Mouse (Mus musculus): ENCODE measurements around the gene Defb26. TPM values are rescaled to one million over a fixed set of nuclear protein-coding genes. Genes with fewer than 3 reads are reported as not detected.

The Defb26 gene
- polyA plus RNA-seq, 1 experiment from 2014 or later = not detected

DNA sequence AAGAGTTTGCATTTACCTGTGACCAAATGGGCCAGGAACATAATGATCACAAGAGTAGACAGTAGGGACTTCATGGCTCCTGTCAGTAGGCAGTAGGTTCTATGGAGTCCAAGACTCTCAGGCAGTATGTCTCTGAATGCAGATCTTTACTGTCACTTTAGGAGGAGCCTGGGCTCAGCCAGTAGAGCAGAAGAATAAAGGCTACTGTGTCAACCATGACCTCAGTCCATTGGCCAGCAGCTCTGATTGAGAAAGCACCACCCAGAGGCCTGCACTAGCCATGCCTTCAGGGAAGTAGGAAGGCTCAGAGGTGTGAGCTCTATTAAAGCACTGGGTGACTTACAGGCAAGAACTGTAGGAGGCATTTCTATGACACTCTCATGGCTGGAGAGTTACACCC is 21.5 kb downstream of the Defb26 start, which contains the start of gene Defb22:
Gene Defb22, minus strand, starts transcription at position 101 of the 400 bp plus-strand sequence.
- H3K4me2 ChIP-seq (replicated peaks; ENCODE audit: low read depth, low read length) = no peak within 1 kb of the TSS
- no peaks in the 10 kb centered on the region for H3K36me3 ChIP-seq (ENCODE audit: control insufficient read depth, insufficient read depth, low read length)
- no peak within 1 kb of the TSS for H3K4me3 ChIP-seq (ENCODE audit: low read depth, low read length)
- H3K27ac ChIP-seq (ENCODE audit: low read length) = no peak within 1 kb of the TSS
- no peaks in the 10 kb centered on the region for H3K9me3 ChIP-seq (ENCODE audit: control insufficient read depth, low read depth, low read length)
- ATAC-seq (ENCODE audit: insufficient number of reproducible peaks, insufficient read depth, low FRiP score, low read depth) = no peak
- H3K9ac ChIP-seq (replicated peaks; ENCODE audit: low read depth, low read length) = no peak within 1 kb of the TSS
- no peaks in the 10 kb centered on the region for H3K4me1 ChIP-seq (ENCODE audit: control insufficient read depth, insufficient read depth, low read length)
- H3K27me3 ChIP-seq (ENCODE audit: control insufficient read depth, insufficient read depth, low read length) = no peaks in the 10 kb centered on the region

GRCm38 (mm10) chr2:152487024-152487423 is 24.5 kb downstream of the Defb26 start:
- Histone ChIP-seq H3K4me2 (replicated peaks; ENCODE audit: low read depth, low read length) (no peak overlapping the region), H3K9ac (replicated peaks; ENCODE audit: low read depth, low read length) (no peak overlapping the region), H3K36me3 (ENCODE audit: control insufficient read depth, insufficient read depth, low read length) (no peaks in the 10 kb centered on the region), H3K4me3 (ENCODE audit: low read depth, low read length) (no peak overlapping the region), H3K9me3 (ENCODE audit: control insufficient read depth, low read depth, low read length) (no peaks in the 10 kb centered on the region), H3K4me1 (ENCODE audit: control insufficient read depth, insufficient read depth, low read length) (no peaks in the 10 kb centered on the region), H3K27ac (ENCODE audit: low read length) (no peak overlapping the region), H3K27me3 (ENCODE audit: control insufficient read depth, insufficient read depth, low read length) (no peaks in the 10 kb centered on the region)
- ATAC-seq (ENCODE audit: insufficient number of reproducible peaks, insufficient read depth, low FRiP score, low read depth) = no peak
- WGBS = 67% methylated on average over 2 of the region's 2 CpGs

GRCm38 (mm10) chr2:152481726-152482125 is 29.8 kb downstream of the Defb26 start:
- H3K27ac ChIP-seq (ENCODE audit: low read length) = no peak overlapping the region
- 91% methylated on average over 7 of the region's 7 CpGs for WGBS
- H3K4me2 ChIP-seq (replicated peaks; ENCODE audit: low read depth, low read length) = no peak overlapping the region
- H3K4me1 ChIP-seq (ENCODE audit: control insufficient read depth, insufficient read depth, low read length) = no peaks in the 10 kb centered on the region
- H3K27me3 ChIP-seq (ENCODE audit: control insufficient read depth, insufficient read depth, low read length) = no peaks in the 10 kb centered on the region
- ATAC-seq (ENCODE audit: insufficient number of reproducible peaks, insufficient read depth, low FRiP score, low read depth) = no peak
- H3K9me3 ChIP-seq (ENCODE audit: control insufficient read depth, low read depth, low read length) = no peaks in the 10 kb centered on the region
- H3K4me3 ChIP-seq (ENCODE audit: low read depth, low read length) = no peak overlapping the region
- H3K9ac ChIP-seq (replicated peaks; ENCODE audit: low read depth, low read length) = no peak overlapping the region
- H3K36me3 ChIP-seq (ENCODE audit: control insufficient read depth, insufficient read depth, low read length) = no peaks in the 10 kb centered on the region

GRCm38 (mm10) chr2:152480881-152481280 is 30.6 kb downstream of the Defb26 start:
- Histone ChIP-seq H3K9ac (replicated peaks; ENCODE audit: low read depth, low read length) (no peak overlapping the region), H3K27me3 (ENCODE audit: control insufficient read depth, insufficient read depth, low read length) (no peaks in the 10 kb centered on the region), H3K27ac (ENCODE audit: low read length) (no peak overlapping the region), H3K9me3 (ENCODE audit: control insufficient read depth, low read depth, low read length) (no peaks in the 10 kb centered on the region), H3K4me3 (ENCODE audit: low read depth, low read length) (no peak overlapping the region), H3K36me3 (ENCODE audit: control insufficient read depth, insufficient read depth, low read length) (no peaks in the 10 kb centered on the region), H3K4me1 (ENCODE audit: control insufficient read depth, insufficient read depth, low read length) (no peaks in the 10 kb centered on the region), H3K4me2 (replicated peaks; ENCODE audit: low read depth, low read length) (no peak overlapping the region)
- 90% methylated on average over 3 of the region's 3 CpGs for WGBS
- ATAC-seq (ENCODE audit: insufficient number of reproducible peaks, insufficient read depth, low FRiP score, low read depth) = no peak

- H3K9me3 ChIP-seq (ENCODE audit: control insufficient read depth, low read depth, low read length) = no peaks in the 10 kb centered on the region
- H3K4me3 ChIP-seq (ENCODE audit: low read depth, low read length) = no peak within 1 kb of the TSS
- 66% methylated on average over 2 of the region's 2 CpGs for WGBS
- H3K4me1 ChIP-seq (ENCODE audit: control insufficient read depth, insufficient read depth, low read length) = no peaks in the 10 kb centered on the region
- no peak for ATAC-seq (ENCODE audit: insufficient number of reproducible peaks, insufficient read depth, low FRiP score, low read depth)
- H3K4me2 ChIP-seq (replicated peaks; ENCODE audit: low read depth, low read length) = no peak within 1 kb of the TSS
- H3K27ac ChIP-seq (ENCODE audit: low read length) = no peak within 1 kb of the TSS
- no peak within 1 kb of the TSS for H3K9ac ChIP-seq (replicated peaks; ENCODE audit: low read depth, low read length)
- no peaks in the 10 kb centered on the region for H3K36me3 ChIP-seq (ENCODE audit: control insufficient read depth, insufficient read depth, low read length)
- no peaks in the 10 kb centered on the region for H3K27me3 ChIP-seq (ENCODE audit: control insufficient read depth, insufficient read depth, low read length)
Measured at GRCm38 (mm10) chr2:152476763-152477162, 34.7 kb downstream of the Defb26 start, which contains the start of gene Defb20. TSS of gene Defb20 (plus strand) at chr2:152477063.

- Histone ChIP-seq H3K36me3 (ENCODE audit: control insufficient read depth, insufficient read depth, low read length) (no peaks in the 10 kb centered on the region), H3K9ac (replicated peaks; ENCODE audit: low read depth, low read length) (no peak overlapping the region), H3K4me3 (ENCODE audit: low read depth, low read length) (no peak overlapping the region), H3K4me1 (ENCODE audit: control insufficient read depth, insufficient read depth, low read length) (no peaks in the 10 kb centered on the region), H3K4me2 (replicated peaks; ENCODE audit: low read depth, low read length) (no peak overlapping the region), H3K27ac (ENCODE audit: low read length) (no peak overlapping the region), H3K27me3 (ENCODE audit: control insufficient read depth, insufficient read depth, low read length) (no peaks in the 10 kb centered on the region), H3K9me3 (ENCODE audit: control insufficient read depth, low read depth, low read length) (no peaks in the 10 kb centered on the region)
- WGBS = 31% methylated on average over 3 of the region's 3 CpGs
- ATAC-seq (ENCODE audit: insufficient number of reproducible peaks, insufficient read depth, low FRiP score, low read depth) = no peak
Measured at GRCm38 (mm10) chr2:152472434-152472833, 39.1 kb downstream of the Defb26 start.

GRCm38 (mm10) chr2:152470973-152471372 is 40.5 kb downstream of the Defb26 start:
- Histone ChIP-seq H3K4me3 (ENCODE audit: low read depth, low read length) (no peak overlapping the region), H3K4me1 (ENCODE audit: control insufficient read depth, insufficient read depth, low read length) (no peaks in the 10 kb centered on the region), H3K9me3 (ENCODE audit: control insufficient read depth, low read depth, low read length) (no peaks in the 10 kb centered on the region), H3K27me3 (ENCODE audit: control insufficient read depth, insufficient read depth, low read length) (no peaks in the 10 kb centered on the region), H3K4me2 (replicated peaks; ENCODE audit: low read depth, low read length) (no peak overlapping the region), H3K9ac (replicated peaks; ENCODE audit: low read depth, low read length) (no peak overlapping the region), H3K27ac (ENCODE audit: low read length) (no peak overlapping the region), H3K36me3 (ENCODE audit: control insufficient read depth, insufficient read depth, low read length) (no peaks in the 10 kb centered on the region)
- WGBS = 29% methylated on average over 7 of the region's 7 CpGs
- no peak for ATAC-seq (ENCODE audit: insufficient number of reproducible peaks, insufficient read depth, low FRiP score, low read depth)

DNA sequence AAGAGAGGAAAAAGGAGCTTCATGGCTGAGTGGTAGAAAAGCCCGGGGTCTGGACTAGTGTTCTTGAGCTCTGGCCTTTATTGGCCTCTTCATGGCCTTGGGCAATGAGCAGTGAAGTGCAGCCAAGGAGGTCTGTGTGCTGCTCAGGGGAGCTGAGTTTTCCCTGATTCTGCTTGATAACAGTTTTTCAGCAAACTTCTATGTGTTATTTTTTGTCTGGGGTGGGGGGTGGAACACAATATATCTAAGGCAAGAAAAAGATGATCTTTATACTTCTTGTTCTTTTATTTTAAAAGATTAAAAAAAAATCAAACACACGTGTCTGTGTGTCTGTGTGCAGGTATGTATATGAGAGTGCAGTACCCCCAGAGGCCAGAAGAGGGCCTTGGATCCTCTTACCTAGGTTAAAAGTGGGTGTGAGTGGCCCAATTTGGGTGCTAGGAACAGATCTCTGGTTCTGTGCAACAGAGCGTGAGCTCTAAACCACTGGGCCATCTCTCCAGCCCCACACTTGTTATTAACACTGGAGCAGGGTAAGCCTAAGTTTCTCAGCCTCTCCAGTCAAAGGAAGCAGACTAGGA is 46.8 kb downstream of the Defb26 start, which contains the start of gene Defb23:
Gene Defb23, minus strand, starts transcription at position 51 of the 581 bp plus-strand sequence.
- Histone ChIP-seq H3K36me3 (ENCODE audit: control insufficient read depth, insufficient read depth, low read length) (no peaks in the 10 kb centered on the region), H3K4me3 (ENCODE audit: low read depth, low read length) (no peak within 1 kb of the TSS), H3K9ac (replicated peaks; ENCODE audit: low read depth, low read length) (no peak within 1 kb of the TSS), H3K27me3 (ENCODE audit: control insufficient read depth, insufficient read depth, low read length) (no peaks in the 10 kb centered on the region), H3K4me2 (replicated peaks; ENCODE audit: low read depth, low read length) (no peak within 1 kb of the TSS), H3K4me1 (ENCODE audit: control insufficient read depth, insufficient read depth, low read length) (no peaks in the 10 kb centered on the region), H3K27ac (ENCODE audit: low read length) (no peak within 1 kb of the TSS), H3K9me3 (ENCODE audit: control insufficient read depth, low read depth, low read length) (no peaks in the 10 kb centered on the region)
- 92% methylated on average over 3 of the region's 3 CpGs for WGBS
- ATAC-seq (ENCODE audit: insufficient number of reproducible peaks, insufficient read depth, low FRiP score, low read depth) = no peak

DNA sequence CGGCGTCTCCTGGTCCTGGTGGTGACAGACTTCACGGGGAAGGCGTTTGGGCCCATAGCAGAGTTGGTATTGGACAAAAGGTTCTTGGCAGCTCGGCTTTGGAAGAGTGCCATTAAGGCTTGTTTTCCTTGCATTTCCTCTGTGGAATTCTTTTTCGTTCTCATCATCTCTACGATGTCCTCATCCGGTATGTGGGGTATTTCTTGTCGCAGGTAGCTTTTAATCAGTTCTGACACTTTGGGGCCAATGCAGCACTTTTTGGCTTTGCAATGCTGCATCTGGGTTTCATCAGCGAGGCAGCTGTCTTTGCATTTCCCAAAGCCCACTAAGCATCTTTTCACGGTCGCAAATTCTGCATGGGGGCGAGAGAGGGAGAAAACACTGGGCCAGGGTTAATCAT is 52.3 kb downstream of the Defb26 start:
- Histone ChIP-seq H3K4me1 (ENCODE audit: control insufficient read depth, insufficient read depth, low read length) (no peaks in the 10 kb centered on the region), H3K36me3 (ENCODE audit: control insufficient read depth, insufficient read depth, low read length) (no peaks in the 10 kb centered on the region), H3K27me3 (ENCODE audit: control insufficient read depth, insufficient read depth, low read length) (no peaks in the 10 kb centered on the region), H3K4me3 (ENCODE audit: low read depth, low read length) (no peak overlapping the region), H3K4me2 (replicated peaks; ENCODE audit: low read depth, low read length) (no peak overlapping the region), H3K9me3 (ENCODE audit: control insufficient read depth, low read depth, low read length) (no peaks in the 10 kb centered on the region), H3K27ac (ENCODE audit: low read length) (no peak overlapping the region), H3K9ac (replicated peaks; ENCODE audit: low read depth, low read length) (no peak overlapping the region)
- WGBS = 48% methylated on average over 13 of the region's 13 CpGs
- ATAC-seq (ENCODE audit: insufficient number of reproducible peaks, insufficient read depth, low FRiP score, low read depth) = no peak
